Mouse (Mus musculus): ENCODE measurements around the gene Phf23.
A peak's percentile ranks its signal among the peaks of the same experiment; 100 is the strongest.

Phf23 gene

DNA sequence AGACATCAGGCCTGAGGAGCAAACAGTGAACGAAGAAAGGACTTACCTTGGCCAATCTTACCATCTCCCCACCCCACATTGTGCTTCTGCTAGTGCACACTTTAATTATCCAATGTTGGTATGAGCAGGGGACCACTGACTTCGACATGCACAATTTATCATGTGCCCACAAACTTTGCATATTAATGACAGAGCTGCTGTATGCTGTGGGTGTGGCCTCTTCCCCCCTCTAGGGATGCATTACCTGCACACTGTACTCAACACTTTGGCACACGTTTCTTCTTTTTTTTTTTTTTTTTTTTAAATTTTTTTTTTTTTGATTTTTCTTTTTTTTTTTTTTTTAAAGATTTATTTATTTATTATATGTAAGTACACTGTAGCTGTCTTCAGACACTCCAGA is 24.8 kb upstream of the Phf23 start:
- no peak for DNase-seq (ENCODE audit: low read depth, low spot score)

DNA sequence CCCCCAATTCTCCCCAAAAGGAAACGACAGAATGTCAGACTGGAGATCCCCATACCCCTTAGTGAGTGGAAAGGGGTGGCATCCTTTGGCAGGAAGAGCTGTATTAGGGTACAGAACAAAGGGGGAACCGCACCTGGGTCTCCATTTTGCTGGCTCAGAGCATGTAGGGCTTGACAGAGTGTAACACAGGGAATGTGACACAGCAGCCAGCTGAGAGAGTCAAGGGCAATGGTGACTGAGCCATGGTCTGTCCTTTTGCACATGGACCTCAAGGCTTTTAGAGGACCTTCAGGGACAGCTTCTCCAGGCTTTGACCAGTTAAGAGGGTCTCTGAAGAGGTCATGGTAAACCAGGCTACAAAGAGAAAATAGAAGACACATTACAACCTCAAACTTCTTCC is 20.7 kb upstream of the Phf23 start:
- no peak for DNase-seq (ENCODE audit: low read depth, low spot score)

DNA sequence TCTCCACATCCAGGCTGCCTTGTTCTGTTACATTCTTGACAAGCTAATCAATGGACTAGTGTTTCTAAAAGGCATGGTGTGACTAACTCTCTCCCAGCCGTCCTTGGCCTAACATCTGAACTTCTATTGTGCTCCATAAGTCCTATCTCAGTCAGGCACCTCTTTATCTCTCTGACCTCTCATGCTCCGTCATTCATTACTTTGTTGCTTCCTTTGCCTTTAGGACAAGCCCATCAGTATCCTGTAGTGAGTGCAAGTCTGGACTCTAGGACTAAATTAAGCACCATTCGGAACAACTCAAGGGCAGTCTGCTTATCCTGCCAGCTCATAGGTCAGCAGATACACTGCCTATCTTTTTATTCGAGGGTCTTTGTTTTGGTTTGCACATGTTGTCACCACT is 19.3 kb upstream of the Phf23 start:
- no peak for DNase-seq (ENCODE audit: low read depth, low spot score)

DNA sequence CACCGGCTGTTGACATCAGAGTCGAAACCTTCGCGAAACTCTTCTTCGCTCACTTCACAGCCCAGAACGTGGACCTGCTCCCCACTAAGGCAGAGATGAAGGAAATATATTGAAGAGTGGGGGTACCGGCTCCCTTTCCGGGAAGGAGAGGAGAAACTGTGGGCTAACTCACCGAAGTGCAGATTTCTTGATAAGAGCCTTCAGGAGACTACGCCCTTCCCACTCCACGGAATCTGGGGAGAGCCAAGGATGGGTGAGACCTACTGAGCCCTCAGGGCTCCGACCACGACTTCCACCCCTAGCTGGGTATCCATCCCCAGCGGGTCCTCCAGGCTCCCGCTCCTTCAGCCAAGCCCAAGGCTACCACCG is 15.8 kb upstream of the Phf23 start:
- no peak for DNase-seq (ENCODE audit: low read depth, low spot score)

DNA sequence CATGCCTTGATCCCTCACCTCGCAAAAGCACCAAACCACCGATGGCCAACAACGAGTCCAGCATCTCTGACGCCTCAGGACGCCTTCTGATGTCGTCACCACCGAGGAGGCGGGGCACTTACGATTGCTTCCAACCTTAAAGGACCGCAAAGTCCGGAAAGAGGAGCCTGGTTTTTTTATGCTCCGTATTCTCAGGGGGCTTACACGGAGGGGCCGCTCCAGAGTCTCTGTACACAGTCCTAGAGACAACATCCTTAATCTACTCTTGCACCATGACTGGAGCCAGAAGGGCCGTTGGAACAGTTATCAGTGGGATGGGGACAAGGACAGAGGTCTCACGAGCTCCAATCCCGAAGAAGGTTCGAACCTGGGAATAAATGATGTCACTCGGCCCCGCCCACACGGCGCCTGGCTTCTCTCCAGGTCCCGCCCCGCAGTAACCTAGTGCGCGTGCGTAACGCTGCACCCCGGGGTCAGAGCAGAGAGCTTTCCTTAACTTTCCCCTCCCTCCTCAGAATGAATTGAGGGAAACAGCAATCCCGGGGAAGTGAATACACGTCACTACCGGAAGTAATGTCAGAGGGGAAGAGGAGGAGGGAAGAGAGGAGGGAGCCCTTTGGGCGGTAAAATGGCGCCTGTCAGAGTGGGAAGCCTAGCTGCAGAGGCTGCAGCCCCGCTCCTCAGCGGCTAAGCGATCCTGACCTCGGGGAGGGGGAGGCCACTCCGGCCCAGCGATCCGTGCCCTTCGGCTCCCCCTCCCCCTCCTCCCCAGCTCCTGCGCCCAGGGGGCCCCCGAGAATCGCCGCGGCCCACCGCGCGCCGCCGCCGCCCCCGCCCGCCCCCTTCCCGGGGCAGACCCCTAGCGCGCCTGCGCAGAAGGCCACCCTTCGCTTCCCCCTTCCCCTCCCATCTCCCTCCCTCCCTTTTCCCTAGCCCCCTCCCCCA is 15.1 kb upstream of the Phf23 start:
- peak; percentile 99 for DNase-seq (ENCODE audit: low read depth, low spot score)

DNA sequence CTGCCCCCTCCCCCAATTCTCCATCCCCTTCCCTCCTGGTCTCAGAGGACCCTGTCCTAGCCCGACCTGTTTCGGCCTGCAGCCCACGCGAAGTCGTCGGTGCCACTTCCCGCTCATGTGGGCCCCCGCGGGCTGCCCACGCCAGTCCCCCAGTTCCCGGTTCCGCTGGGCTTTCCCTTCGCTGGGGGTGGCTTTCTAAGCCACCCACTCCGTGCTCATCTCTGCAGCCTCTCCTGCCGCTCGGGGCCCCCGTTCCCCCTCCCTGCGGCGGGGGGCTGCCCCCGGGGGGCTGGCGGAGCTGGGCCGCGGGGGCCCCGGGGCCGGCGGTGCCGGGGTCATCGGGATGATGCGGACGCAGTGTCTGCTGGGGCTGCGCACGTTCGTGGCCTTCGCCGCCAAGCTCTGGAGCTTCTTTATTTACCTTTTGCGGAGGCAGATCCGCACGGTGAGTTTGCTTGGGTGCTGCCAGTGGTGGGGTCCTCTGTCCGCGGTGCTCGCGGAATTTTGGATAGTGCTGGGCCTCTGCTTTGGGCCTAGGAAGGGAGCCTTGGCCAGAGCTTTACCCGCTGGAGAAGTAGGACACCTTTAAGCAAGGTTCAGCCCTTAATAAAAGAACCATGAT is 14.3 kb upstream of the Phf23 start, which contains the start of gene Ctdnep1:
Gene Ctdnep1 (plus strand): TSS at position 16 of the 622 bp plus-strand sequence.
- peak; percentile 41 for DNase-seq (ENCODE audit: low read depth, low spot score)

DNA sequence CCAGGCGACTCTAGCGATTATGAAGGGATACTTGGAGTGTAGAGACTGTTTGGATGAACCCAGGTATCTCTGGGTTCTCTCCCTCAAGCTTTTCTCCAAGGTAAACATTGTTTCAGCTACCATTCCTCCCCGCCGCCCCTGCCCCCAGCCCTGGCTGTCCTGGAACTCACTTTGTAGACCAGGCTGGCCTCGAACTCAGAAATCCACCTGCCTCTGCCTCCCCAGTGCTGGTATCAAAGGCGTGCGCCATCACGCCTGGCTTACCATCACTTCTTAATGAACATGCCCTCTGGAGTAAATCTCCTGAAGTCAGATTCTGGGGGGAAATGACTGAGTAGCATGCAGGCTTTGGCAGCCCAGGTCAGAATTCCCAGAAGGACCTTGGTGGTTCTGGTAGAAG is 13.4 kb upstream of the Phf23 start, which contains the start of gene Elp5:
Gene Elp5 (minus strand): TSS at position 293 of the 400 bp plus-strand sequence.
- no peak for DNase-seq (ENCODE audit: low read depth, low spot score)

DNA sequence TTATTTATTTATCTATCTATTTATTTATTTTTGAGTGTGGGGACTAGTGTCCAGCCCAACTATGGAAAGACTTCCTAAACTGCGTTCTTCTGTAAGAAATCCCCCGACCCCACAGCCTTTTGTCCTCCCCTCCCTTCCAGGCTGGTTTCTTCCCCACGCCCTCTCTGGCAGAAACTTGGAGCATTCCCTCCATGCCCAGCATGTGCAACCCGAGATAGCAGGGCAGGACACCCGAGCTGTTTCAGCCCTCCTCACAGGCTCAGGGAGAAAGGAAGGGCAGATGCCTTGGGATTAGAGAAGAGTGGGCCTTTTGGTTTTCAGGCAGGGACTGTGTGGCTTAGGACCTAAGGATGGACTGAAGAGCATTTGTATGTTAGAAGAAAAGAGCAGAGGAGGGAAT is 12.7 kb upstream of the Phf23 start:
- DNase-seq (ENCODE audit: low read depth, low spot score) = peak; percentile 50

DNA sequence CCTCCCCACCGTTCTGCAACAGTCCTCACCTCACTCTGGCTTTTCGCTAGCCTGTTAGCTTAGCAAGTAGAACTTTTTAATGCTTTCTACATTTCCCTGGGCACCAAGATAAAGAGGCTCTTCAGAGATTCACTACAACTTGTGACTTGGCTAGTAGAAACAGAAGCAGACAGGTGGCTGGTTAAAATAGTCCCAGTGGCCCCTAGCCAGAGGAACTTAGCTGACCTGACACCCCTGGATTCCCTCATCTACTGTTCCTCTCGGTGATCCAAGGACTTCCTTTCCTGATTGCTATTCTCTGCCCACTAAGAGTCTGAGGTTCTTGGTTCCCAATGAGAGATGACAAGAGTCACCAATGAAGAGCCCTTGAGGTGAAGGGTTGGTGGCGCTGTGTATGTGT is 12.2 kb upstream of the Phf23 start:
- DNase-seq (ENCODE audit: low read depth, low spot score) = no peak

DNA sequence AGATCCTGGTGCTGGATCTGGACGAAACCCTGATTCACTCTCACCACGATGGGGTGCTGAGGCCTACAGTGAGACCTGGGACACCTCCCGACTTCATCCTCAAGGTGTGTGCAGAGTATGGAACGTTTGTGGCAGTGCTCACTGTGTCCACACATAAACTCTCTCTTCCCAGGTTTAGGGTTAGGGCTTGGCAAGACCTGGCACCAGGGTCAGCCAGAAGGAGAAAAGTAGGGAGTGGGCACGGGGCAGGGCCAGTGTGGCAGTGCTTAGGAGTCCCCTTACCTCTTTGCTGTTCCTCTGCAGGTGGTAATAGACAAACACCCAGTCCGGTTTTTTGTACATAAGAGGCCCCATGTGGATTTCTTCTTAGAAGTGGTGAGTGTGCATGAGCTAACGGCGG is 11.1 kb upstream of the Phf23 start:
- DNase-seq (ENCODE audit: low read depth, low spot score) = no peak

DNA sequence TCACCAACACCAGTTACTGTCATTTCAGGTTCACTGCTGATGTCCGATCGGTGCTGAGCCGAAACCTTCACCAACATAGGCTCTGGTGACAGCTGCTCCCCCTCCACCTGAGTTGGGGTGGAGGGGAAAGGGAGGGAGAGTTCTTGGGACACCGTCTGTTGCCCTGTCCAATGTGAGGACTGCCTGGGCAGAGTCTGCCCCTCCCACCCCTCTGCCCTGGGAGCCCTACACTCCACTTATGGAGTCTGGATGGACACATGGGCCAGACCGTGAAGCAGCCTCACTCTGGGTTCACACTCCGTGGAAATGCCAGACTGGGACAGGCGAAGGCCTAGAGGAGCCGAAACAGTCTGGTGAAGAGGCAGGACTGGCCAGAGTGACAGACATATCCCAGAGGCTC is 5.6 kb upstream of the Phf23 start:
- DNase-seq (ENCODE audit: low read depth, low spot score) = no peak

DNA sequence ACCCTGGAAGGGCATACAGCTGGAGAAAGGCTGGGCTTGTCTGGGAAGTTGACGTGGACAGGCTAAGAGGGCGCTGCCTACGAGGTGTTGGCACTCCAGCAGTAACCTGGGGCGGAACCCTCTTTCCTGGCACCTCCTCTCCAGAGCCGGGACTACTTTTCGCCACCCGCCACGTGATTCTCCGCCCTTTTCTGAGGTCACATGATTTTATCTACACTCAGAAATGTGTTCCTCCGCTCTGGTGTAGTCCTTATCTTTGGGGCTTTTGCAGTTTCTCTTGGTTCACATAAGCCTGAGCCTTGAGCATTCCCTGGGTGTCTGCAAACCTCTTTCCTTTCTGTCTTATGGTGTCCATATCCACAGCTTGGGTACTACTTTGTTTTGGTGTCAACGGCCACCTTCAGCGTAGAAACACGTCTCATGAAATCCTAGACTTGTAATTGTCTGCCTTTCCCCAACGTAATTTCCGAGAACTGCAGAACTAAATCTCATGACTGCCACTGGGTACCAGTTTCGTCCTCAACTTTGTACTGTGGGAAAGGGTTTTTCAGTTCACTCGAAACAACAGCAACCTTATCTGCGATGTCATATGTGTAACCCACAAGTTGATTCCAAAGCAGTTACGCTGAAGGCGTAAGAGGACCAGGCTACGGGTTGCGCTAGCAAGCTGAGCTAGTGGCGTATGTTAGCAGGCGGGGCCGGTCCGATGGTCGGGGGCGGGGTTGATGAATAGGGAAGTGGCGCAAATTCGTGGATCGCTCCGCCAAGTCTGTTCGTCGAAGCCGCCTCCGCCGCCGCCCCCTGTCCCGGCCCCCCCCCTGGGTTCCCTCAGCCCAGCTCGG is 4.5 kb upstream of the Phf23 start, which contains the start of gene Gabarap:
Gene Gabarap (plus strand): TSS at position 294 of the 842 bp plus-strand sequence.
- DNase-seq (ENCODE audit: low read depth, low spot score) = peak; percentile 98

DNA sequence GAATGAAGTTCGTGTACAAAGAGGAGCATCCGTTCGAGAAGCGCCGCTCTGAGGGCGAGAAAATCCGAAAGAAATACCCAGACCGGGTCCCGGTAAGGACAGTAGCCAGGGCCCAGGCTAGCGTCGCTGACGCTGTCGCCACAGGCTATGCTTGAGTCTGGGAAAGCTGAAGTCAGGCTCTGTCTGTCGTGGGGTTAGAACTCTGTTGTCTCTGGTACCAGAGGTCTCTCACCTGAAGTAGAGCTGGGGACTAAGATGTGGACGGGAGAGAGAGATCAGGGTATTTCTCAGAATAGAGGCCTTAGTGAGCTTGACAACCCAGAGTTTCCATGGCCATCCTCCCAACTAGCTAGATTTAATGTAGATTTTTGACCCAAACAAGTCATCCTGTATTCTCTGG is 3.9 kb upstream of the Phf23 start:
- no peak for DNase-seq (ENCODE audit: low read depth, low spot score)

DNA sequence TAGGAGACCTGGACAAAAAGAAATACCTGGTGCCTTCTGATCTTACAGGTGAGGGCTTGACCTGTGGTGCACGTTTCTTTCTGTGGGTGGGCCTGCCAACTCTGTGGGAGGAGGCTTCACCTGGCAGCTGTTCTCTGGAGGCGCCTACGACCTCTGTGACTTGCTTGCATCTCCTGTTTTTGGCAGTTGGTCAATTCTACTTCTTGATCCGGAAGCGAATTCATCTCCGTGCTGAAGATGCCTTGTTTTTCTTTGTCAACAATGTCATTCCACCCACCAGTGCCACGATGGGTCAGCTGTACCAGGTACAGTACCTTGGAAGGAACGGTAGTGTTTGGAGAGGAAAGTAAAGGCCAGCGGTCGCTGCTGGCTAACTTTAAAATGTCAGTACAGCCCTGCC is 3.2 kb upstream of the Phf23 start:
- no peak for DNase-seq (ENCODE audit: low read depth, low spot score)

DNA sequence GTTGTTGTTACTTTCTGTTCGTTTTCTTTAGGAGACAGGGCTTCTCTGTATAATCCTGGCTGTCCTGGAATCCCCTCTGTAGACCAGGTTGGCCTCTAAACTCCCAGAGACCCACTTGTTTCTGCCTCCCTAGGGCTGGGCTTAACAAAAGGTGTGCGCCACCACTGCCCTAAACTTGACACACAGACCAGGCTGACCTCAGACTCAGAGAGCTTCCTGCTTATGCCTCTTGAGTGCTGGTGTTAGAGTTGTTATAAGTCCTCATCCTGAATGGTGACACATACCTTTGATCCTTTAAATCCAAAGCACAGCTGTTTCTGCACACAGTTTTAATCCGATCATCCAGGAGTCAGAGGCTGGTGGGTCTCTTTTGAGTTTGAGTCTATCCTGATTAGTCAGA is 2.6 kb upstream of the Phf23 start:
- DNase-seq (ENCODE audit: low read depth, low spot score) = no peak

DNA sequence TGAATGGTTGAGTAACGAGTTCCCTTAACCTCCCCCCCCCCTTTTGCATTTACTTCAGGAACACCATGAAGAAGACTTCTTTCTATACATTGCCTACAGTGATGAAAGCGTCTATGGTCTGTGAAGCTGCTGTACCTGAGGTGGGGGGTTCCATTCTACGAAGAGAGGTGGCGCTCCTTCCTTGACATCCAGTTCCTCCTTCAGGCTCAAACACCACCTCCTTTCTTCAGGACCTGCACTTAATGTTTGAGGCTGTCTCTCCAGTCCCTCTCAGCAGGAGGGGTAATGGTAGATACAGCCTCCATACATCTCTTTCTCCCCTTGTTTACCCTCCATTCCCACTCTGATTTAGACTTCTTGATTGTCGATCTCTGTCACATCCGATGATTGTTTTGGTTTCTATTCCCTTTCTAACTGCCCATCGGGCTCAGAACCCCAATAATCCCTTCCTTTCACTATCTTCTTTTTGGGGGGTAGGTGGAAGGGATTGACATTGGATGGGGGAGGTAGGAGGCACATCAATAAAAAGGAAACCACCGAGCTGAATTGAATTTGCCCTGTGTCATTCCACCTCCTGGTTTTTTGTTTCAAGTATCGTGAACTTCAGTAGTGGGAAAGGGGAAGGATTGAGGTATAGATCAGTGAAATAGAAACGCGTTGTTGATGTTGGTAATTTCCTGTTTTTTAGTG is 1.0 kb upstream of the Phf23 start:
- no peak for DNase-seq (ENCODE audit: low read depth, low spot score)

DNA sequence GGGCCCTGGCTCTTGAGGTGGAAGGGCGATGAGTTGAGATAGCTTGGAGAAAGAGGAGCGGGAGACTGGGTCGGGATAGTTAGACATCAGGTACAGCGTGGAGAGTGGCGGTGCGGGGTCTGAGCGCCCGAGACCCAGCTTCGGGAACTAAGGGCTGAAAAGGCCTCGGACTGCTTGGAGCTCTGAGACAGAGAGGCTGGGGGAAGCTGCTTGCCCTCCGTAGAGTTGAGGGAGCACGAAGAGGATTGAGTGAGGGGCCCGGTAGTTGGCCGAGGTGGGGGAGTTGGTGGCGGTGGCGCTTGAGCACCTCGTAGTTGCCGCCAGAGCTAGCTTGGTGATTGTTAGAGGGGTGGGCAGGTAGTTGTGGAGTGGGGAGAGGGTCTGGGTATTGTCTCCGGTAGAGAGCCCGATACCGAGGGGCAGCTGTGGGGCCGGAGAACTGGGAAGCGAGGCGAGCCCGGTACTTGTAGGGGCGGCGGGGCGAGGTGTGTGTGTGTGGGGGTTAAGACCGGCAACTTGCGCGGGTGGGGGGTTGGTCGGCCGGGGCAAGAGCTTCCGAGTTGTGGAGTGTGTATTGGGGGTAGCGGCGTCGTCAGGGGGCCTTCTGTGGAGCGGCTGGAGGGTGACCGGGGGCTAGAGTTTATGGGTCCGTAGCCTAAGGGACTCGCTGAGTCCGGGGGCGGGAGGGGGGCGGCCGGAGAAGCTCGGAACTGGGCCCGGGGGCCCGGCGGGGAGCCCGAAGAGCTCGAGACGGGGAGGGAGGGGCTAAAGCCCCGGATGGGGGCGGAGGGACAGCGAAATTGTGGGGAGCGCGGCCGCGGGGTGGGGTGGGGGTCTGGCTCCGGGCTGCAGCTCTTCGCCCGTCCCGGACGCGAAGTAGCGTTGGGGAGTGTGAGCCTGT is 834 bp downstream of the Phf23 start:
- no peak for DNase-seq (ENCODE audit: low read depth, low spot score)

DNA sequence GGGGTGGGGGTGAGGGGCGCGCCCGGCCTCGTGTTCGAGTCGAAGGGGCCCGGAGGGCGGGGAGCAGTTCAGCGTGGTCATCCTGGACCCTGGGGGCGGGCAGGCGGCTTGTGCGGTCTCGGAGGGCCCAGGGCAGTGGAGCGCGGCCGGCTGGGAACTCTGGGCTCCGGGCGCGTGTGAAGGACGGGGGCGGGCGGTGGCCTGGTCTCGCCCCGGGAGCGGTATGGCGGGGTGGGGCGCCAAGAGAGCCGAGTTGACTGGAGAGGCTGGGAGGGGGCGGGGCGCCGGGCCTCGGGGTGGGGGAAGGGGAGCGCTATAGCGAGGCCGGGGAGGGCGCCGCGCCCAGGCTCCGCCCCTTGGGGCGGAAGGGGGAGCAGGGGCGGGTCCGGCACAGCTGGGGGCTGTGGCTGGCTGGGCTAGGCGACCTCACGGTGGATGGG is 1.5 kb downstream of the Phf23 start:
- peak; percentile 81 for DNase-seq (ENCODE audit: low read depth, low spot score)

DNA sequence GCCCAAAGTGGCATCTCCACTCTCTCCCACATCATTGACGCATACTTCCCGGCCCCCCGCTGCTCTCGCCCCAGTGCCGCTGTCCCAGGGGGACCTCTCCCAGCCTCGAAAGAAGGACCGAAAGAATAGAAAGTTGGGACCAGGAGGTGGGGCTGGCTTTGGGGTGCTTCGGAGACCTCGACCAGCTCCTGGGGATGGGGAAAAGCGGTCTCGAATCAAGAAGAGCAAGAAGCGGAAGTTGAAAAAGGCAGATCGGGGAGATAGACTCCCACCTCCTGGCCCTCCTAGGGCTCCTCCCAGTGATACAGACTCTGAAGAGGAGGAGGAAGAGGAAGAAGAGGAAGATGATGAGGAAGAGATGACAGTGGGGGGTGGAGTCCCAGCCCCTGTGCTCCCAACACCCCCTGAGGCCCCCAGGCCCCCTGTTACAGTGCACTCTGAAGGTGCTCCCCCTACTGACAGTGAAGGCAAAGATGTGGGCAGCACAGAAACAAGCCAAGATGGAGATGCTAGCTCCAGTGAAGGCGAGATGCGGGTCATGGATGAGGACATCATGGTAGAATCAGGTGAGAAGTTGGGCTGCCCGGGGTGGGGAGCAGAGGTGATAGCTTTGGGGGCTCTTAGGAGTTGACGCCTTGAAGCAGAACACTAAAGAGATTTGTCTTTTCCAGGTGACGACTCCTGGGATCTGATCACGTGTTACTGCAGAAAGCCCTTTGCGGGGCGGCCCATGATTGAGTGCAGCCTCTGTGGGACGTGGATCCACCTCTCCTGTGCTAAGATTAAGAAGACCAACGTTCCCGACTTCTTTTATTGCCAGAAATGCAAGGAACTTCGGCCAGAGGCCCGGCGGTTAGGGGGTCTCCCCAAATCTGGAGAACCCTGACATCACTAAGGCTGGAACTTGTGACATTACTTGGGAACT is 3.3 kb downstream of the Phf23 start:
- no peak for DNase-seq (ENCODE audit: low read depth, low spot score)
